Mouse (Mus musculus): Measurements from ENCODE around the gene Mvb12b. TPM values are rescaled to one million over a fixed set of nuclear protein-coding genes. Genes with fewer than 3 reads are reported as not detected.
A peak's percentile ranks its signal among the peaks of the same experiment; 100 is the strongest.

Gene Mvb12b
- polyA plus RNA-seq, 1 experiment from 2014 or later, result 57.8 TPM

DNA sequence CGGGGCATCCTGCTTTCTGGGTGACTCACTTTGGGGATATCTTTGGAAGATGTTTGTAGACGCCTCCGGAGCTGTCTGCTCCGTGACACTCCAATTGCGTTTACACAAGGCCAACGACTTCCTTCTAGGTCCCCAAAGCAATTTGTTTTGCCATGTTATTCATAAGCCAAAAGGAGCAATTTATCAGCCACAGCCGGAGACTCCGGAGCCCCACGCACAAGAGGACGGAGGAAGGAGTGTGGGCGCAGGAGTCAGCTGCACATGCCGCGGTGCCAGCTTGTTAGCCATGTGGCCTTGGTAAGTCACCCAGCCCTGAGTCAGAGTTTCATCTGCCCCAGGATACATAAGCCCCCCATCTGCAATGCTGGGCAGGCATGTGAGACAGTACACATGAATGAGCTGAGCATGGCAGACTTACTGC lies 127.2 kb downstream of the Mvb12b start:
- Histone ChIP-seq H3K4me3 (no peak overlapping the region), H3K36me3 (peaks cover 11% of the 10 kb centered on the region; the same call in 1 of the 2 replicates), H3K4me1 (peaks cover 25% of the 10 kb centered on the region), H3K4me2 (replicated peaks) (no peak overlapping the region), H3K27ac (no peak overlapping the region), H3K9ac (no peak overlapping the region), H3K27me3 (replicated peaks) (no peaks in the 10 kb centered on the region), H3K9me3 (no peaks in the 10 kb centered on the region)
- ATAC-seq (ENCODE audit: low FRiP score, low read depth), result no peak
- WGBS, result 71% methylated on average over 13 of the region's 13 CpGs

DNA sequence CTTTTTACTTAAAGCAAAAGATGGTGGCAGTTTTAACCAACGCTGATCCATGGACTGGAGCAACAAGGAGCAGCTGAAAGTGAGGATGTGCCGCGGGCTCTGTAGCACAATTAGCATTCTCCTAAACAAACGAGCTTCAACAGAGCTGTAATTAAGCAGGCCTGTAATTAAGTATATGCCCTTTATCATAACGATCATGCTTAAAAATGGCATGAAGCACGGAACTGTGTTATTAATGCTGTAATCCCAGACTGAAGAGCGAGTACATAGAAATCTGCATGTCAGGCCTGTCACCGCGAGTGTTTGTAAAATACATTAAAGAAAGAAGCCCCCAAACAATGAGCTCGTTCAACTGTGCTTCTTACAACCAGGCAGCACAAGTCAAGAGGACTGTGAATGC lies 128.3 kb downstream of the Mvb12b start:
- 58% methylated on average over 10 of the region's 10 CpGs for WGBS
- H3K9ac ChIP-seq, result no peak overlapping the region
- H3K4me2 ChIP-seq (replicated peaks), result no peak overlapping the region
- H3K27me3 ChIP-seq (replicated peaks), result no peaks in the 10 kb centered on the region
- no peak overlapping the region for H3K27ac ChIP-seq
- no peaks in the 10 kb centered on the region for H3K9me3 ChIP-seq
- no peak overlapping the region for H3K4me3 ChIP-seq
- ATAC-seq (ENCODE audit: low FRiP score, low read depth), result no peak
- peaks cover 11% of the 10 kb centered on the region; the same call in 1 of the 2 replicates for H3K36me3 ChIP-seq
- peaks cover 37% of the 10 kb centered on the region for H3K4me1 ChIP-seq

DNA sequence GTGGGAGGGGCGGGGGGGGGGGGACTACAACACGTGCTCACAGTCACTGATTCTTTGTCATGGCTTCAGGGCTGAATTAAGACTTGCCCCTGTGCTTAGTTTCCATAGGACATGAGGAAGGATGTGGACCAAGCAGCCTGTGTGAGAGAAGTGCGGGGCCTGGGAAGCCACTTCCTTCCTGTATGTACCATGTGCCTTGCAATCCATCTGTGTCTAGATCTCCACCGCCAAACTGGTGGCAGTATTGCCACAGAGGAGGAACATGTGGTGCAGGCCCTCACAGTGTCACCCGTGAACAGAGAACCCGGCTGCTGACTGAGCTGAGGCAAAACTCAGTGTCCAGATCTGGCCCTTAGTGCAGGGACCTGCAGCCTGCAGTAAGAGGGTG lies 132.1 kb downstream of the Mvb12b start:
- H3K27ac ChIP-seq, result no peak overlapping the region
- WGBS, result 67% methylated on average over 6 of the region's 6 CpGs

DNA sequence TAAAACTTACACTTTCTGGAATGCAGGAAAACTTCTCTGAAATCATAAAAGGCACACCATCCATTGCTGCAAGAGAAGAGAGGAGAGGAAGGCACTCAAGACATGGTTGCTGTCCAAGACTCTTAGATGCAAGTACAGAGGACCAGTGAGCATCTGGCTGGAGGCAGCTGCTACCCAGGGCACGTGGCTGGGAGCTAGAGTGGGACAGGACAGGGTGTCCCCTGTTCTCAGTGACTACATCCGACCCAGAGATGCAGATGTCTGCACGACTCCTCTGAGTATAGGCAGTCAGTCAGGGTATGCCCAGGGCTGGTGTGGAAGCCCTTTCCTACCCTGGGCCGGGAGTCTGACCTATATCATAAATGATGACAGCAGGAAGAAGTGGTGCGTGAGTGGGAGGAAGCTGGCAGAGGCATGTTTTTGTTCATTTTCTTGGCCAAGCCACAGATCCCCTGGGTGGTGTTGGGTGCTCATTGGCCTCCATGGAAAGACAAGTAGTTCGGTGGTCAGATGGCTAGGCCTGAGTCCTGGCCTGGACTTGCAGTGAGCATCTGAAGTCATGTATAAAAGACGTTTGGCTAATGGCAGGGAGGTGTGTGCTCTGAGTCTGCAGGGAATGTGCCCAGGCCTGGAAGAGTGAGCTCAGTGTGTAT lies 132.6 kb downstream of the Mvb12b start:
- ATAC-seq (ENCODE audit: low FRiP score, low read depth), result no peak
- no peak overlapping the region for H3K4me3 ChIP-seq
- H3K9me3 ChIP-seq, result no peaks in the 10 kb centered on the region
- peaks cover 42% of the 10 kb centered on the region for H3K4me1 ChIP-seq
- no peaks in the 10 kb centered on the region for H3K27me3 ChIP-seq (replicated peaks)
- 0 out of 2 replicates have a peak overlapping the region, but pooled peaks have one; percentile 0 for H3K9ac ChIP-seq
- H3K27ac ChIP-seq, result no peak overlapping the region
- H3K4me2 ChIP-seq (replicated peaks), result no peak overlapping the region
- H3K36me3 ChIP-seq, result peaks cover 12% of the 10 kb centered on the region
- 68% methylated on average over 7 of the region's 7 CpGs for WGBS

More for the DNA sequence above, 132.1 kb downstream of the Mvb12b start:
- Histone ChIP-seq H3K27me3 (replicated peaks) (no peaks in the 10 kb centered on the region), H3K4me3 (no peak overlapping the region), H3K4me1 (peaks cover 46% of the 10 kb centered on the region), H3K4me2 (replicated peaks) (no peak overlapping the region), H3K36me3 (peaks cover 7% of the 10 kb centered on the region; the same call in 1 of the 2 replicates), H3K9me3 (no peaks in the 10 kb centered on the region), H3K9ac (no peak overlapping the region)
- no peak for ATAC-seq (ENCODE audit: low FRiP score, low read depth)

DNA sequence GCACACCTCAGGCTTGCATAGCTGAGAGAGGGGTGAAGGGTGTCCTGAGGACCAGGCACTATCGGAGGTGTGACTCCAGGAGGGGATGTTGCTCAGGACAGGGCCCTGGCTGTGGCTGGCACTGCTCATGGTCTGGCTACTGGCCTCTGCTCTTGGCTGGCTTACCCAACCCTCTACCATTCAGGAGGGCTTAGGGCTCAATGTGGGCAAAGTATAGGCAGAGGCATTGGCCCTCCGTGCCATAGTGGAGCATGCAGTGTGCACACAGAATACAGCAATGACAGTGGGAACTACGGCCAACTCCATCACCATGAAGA lies 133.5 kb downstream of the Mvb12b start:
- no peak overlapping the region for H3K4me2 ChIP-seq (replicated peaks)

DNA sequence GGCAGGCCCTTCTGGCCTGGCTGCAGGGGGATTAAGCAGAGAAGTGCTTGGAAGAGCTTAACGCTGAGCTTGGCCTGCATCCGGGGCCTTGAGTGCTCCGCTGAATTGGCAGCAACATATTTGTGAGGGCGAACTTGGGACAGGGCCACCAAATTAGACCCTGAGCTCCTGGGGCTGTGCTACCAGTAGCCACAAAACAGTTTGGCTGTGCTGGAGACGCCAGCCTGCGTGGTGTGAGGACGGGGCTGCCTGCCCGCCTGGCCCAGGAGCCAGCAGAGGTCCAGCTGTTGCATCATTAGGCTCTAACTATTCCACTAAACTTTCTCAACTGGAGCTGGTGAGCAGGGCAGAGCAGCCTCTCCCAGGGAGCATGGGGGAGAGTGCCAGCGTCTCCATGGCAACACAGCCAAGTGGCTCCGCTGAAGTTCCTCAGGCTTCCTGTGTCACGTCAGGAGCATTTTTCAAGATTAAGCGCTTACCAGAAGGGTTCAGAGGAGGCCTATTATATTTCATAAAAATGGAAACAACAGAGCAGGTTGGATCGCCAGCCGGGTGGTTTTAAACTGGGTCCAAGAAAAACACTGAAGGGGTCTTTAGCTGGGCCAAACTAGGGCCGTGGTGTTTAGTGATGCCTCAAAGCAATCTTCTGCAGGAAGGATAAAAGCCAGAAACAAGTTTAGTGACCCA lies 134.0 kb downstream of the Mvb12b start:
- ATAC-seq (ENCODE audit: low FRiP score, low read depth), result peak; percentile 38; the same call in 1 of the 2 replicates
- no peaks in the 10 kb centered on the region for H3K27me3 ChIP-seq (replicated peaks)
- WGBS, result 31% methylated on average over 15 of the region's 15 CpGs

More for the DNA sequence above, 133.5 kb downstream of the Mvb12b start:
- 80% methylated on average over 3 of the region's 3 CpGs for WGBS
- ATAC-seq (ENCODE audit: low FRiP score, low read depth), result 0 out of 2 replicates have a peak, but pooled peaks have one; percentile 12
- Histone ChIP-seq H3K27me3 (replicated peaks) (no peaks in the 10 kb centered on the region), H3K4me1 (peaks cover 34% of the 10 kb centered on the region), H3K36me3 (peaks cover 20% of the 10 kb centered on the region), H3K9ac (no peak overlapping the region), H3K4me3 (no peak overlapping the region), H3K9me3 (no peaks in the 10 kb centered on the region), H3K27ac (no peak overlapping the region)

DNA sequence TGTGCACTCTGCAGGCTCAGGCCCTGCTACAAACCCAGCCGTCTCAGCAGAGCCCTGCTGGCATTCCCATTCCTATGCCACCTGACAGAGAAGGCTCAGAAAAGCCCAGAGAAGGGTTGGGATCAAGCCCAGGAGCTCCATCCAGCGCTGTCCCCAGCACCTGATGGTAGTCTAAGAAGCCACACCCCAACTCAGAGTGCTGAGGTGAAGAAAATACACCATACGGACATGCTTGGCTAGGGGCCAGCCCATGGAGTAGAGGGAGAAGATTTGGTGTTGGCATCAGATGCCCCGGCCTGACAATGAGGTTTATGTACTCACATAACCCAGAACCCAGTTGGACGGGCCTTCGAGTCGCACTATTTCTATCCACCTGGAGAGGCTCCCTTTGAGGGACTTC lies 137.1 kb downstream of the Mvb12b start:
- H3K9me3 ChIP-seq, result no peaks in the 10 kb centered on the region
- no peak overlapping the region for H3K27ac ChIP-seq
- H3K4me3 ChIP-seq, result no peak overlapping the region
- H3K9ac ChIP-seq, result no peak overlapping the region
- H3K4me2 ChIP-seq (replicated peaks), result no peak overlapping the region
- no peak for ATAC-seq (ENCODE audit: low FRiP score, low read depth)
- no peaks in the 10 kb centered on the region for H3K27me3 ChIP-seq (replicated peaks)
- 92% methylated on average over 7 of the region's 7 CpGs for WGBS
- peaks cover 21% of the 10 kb centered on the region for H3K36me3 ChIP-seq
- peaks cover 38% of the 10 kb centered on the region for H3K4me1 ChIP-seq

More for the DNA sequence above, 134.0 kb downstream of the Mvb12b start:
- Histone ChIP-seq H3K9me3 (no peaks in the 10 kb centered on the region), H3K36me3 (peaks cover 25% of the 10 kb centered on the region), H3K9ac (no peak overlapping the region), H3K4me2 (replicated peaks) (no peak overlapping the region), H3K4me1 (peaks cover 33% of the 10 kb centered on the region), H3K4me3 (no peak overlapping the region), H3K27ac (no peak overlapping the region)

DNA sequence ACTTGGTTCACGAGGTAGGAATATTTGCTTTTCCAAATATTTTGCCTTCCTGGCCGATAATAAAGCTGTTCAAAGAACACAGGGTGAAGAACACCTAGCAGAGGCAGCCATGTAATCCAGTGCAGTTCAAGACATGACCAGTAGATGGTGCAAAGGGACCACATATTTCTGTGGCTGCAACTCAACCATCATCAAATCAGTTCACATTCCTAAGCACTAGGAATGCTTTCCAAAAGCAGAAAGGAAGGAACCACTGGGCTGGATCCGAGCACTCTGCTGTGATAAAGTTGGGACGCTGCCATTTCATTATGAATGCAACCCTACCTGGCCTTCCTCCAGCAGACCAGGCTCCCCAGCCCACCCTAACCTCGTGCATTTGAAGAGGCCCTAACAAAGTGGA lies 141.3 kb downstream of the Mvb12b start:
- ATAC-seq (ENCODE audit: low FRiP score, low read depth), result 0 out of 2 replicates have a peak, but pooled peaks have one; percentile 29
- Histone ChIP-seq H3K4me3 (no peak overlapping the region), H3K36me3 (peaks cover 25% of the 10 kb centered on the region), H3K9me3 (no peaks in the 10 kb centered on the region), H3K27ac (no peak overlapping the region), H3K9ac (no peak overlapping the region), H3K27me3 (replicated peaks) (no peaks in the 10 kb centered on the region), H3K4me2 (replicated peaks) (no peak overlapping the region), H3K4me1 (peaks cover 10% of the 10 kb centered on the region)
- 13% methylated on average over 5 of the region's 5 CpGs for WGBS

DNA sequence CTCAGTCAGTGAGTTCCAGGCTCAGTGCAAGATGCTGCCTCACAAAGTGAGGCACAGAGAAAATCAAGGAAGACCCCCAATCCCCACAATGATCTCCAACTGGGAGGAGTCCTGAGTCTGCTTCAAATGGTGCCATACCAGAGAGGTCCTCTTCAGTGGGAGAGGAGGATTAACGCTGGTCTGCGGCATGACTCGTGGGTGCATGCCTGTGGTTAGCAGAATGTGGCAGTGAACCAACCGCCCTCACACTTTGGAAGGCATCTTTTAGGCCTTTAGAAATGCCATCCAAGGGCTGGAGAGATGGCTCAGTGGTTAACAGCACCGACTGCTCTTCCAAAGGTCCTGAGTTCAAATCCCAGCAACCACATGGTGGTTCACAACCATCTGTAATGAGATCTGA lies 142.0 kb downstream of the Mvb12b start:
- H3K36me3 ChIP-seq, result peaks cover 24% of the 10 kb centered on the region
- no peak for ATAC-seq (ENCODE audit: low FRiP score, low read depth)
- no peaks in the 10 kb centered on the region for H3K27me3 ChIP-seq (replicated peaks)
- no peaks in the 10 kb centered on the region for H3K9me3 ChIP-seq
- no peak overlapping the region for H3K27ac ChIP-seq
- no peak overlapping the region for H3K4me2 ChIP-seq (replicated peaks)
- peaks cover 10% of the 10 kb centered on the region for H3K4me1 ChIP-seq
- no peak overlapping the region for H3K9ac ChIP-seq
- 92% methylated on average over 5 of the region's 5 CpGs for WGBS
- no peak overlapping the region for H3K4me3 ChIP-seq

DNA sequence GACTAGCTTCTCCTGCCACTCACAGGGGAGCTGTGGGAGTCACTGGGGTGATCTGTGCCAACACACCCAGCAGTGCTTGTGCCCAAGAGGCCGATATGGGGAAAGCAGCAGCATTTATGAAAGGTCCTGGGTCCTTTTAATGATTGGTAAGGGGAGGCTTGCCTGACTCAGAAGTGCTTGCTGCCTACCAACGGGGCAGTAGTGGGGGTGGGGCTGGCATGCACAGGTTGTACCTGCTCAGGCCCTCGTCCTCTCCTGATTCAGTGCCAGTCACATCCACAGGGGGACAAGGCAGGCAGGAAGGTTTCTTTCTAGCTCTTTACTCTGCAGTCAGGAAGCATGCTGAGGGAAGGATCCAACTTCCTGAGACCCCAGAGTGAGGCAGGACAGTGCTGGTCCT lies 150.6 kb downstream of the Mvb12b start:
- Histone ChIP-seq H3K9ac (0 out of 2 replicates have a peak overlapping the region, but pooled peaks have one; percentile 42), H3K4me1 (peaks cover 9% of the 10 kb centered on the region; the same call in 1 of the 2 replicates), H3K9me3 (no peaks in the 10 kb centered on the region), H3K4me3 (no peak overlapping the region), H3K36me3 (peaks cover 32% of the 10 kb centered on the region), H3K4me2 (replicated peaks) (no peak overlapping the region), H3K27me3 (replicated peaks) (no peaks in the 10 kb centered on the region), H3K27ac (no peak overlapping the region)
- 68% methylated on average over 3 of the region's 3 CpGs for WGBS
- no peak for ATAC-seq (ENCODE audit: low FRiP score, low read depth)

DNA sequence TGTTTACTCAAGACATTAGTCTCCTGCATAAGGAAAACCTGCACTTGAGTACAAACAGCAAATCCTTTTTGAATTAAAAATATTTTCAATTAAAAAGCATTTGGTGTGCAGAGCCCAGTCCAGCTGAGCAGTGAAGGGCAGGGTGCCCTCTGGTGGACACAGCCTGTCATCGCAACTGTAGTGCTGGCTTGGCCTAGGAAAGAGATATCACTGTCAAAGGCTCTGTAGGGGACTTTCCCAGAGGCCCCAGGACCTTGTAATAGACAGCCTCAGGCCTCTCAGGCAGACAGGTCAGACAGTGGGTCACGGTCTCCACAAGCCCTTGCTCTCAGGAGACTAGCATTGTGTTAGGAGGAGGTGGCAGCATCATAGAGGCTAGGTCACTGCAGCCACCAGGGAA lies 151.0 kb downstream of the Mvb12b start:
- peaks cover 36% of the 10 kb centered on the region for H3K36me3 ChIP-seq
- H3K4me2 ChIP-seq (replicated peaks), result no peak overlapping the region
- no peak for ATAC-seq (ENCODE audit: low FRiP score, low read depth)
- no peaks in the 10 kb centered on the region for H3K9me3 ChIP-seq
- H3K4me1 ChIP-seq, result peaks cover 9% of the 10 kb centered on the region; the same call in 1 of the 2 replicates
- no peak overlapping the region for H3K27ac ChIP-seq
- WGBS, result 2% methylated on average over 2 of the region's 2 CpGs
- no peak overlapping the region for H3K4me3 ChIP-seq
- H3K27me3 ChIP-seq (replicated peaks), result no peaks in the 10 kb centered on the region
- 0 out of 2 replicates have a peak overlapping the region, but pooled peaks have one; percentile 42 for H3K9ac ChIP-seq

DNA sequence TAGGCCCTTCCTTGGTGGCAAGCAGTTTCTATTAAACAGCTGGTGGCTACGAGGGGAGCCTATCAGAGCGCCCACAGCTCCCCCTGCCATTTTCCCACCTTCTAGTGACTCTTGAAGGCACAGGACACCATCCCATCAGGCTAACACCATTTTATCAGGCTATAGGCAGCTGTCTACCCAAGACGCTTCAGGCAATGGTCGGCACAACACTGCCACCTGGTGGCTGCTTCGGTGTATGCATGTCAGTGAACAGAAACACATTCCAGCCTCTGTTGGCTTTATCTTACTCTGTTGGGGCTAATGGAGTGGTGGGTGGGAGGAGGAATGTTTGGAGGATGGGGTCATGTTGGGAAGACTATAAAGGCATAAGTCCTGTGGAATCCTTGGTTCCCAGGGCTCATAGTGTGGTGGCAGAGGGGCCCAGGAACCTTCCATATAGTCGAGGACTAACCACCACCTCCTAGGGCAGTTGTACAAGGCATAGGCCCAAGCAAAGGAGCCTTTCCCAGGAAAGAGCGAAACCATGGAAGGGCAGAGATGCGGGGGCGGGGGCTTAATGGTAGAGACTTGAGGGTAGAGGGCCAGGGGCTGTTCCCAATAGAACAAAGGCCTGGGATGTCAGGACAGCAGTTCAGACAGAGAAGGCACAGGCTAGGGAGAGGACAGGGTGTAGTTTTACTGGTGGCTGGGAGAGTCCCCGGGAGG lies 152.8 kb downstream of the Mvb12b start:
- Histone ChIP-seq H3K36me3 (peaks cover 38% of the 10 kb centered on the region), H3K9me3 (no peaks in the 10 kb centered on the region), H3K27ac (no peak overlapping the region; the same call in 1 of the 2 replicates), H3K4me3 (no peak overlapping the region), H3K4me1 (peaks cover 15% of the 10 kb centered on the region), H3K4me2 (replicated peaks) (no peak overlapping the region), H3K9ac (peak overlapping the region; percentile 10; the same call in 1 of the 2 replicates), H3K27me3 (replicated peaks) (no peaks in the 10 kb centered on the region)
- 41% methylated on average over 10 of the region's 10 CpGs for WGBS
- ATAC-seq (ENCODE audit: low FRiP score, low read depth), result peak; percentile 48
